Mouse (Mus musculus): ENCODE measurements around the gene Tha1. TPM values are rescaled to one million over a fixed set of nuclear protein-coding genes. Genes with fewer than 3 reads are reported as not detected.
"Not testable (repeated sequence)": the region's sequence is repeated elsewhere in the genome, so short reads cannot be mapped to it uniquely, and the experiment has no call there.

Tha1 gene
- polyA plus RNA-seq, 2 experiments from 2014 or later: 8.5 to 10.0 TPM

DNA sequence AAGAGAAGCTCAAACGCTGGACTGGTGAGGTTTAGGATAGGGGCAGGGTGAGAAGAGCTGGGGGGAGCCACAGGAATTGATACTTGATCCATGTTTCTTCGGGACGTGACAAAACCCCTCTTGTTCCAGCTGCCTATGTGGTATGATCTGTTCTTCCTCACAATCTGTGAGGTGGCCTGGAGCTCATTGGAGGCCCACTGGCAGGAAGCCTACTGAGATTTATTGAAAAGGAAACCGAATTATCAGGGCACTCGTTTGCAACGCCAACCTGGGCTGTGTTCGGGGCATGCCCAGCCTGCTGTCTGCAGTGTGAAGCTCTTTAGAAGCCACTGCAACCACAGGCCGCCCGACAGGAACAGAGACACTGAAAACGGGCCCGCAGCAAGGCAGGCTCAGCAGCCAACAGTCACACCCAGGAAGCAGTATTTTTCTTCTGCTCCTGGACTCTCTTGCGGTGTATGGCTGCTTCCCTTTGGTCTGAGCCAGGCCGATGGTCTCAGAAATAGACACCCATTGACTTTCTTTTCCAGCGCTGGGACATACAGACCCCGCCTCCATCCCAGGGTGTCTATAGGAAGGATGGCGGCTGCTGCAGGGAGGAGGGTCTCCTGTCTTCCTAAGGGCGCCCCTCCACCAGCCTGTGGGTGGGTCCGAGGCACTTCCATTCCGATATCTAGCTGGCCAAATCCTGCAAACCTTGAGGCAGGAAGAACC is 24.9 kb downstream of the Tha1 start:
- ATAC-seq: peak; percentile 77

DNA sequence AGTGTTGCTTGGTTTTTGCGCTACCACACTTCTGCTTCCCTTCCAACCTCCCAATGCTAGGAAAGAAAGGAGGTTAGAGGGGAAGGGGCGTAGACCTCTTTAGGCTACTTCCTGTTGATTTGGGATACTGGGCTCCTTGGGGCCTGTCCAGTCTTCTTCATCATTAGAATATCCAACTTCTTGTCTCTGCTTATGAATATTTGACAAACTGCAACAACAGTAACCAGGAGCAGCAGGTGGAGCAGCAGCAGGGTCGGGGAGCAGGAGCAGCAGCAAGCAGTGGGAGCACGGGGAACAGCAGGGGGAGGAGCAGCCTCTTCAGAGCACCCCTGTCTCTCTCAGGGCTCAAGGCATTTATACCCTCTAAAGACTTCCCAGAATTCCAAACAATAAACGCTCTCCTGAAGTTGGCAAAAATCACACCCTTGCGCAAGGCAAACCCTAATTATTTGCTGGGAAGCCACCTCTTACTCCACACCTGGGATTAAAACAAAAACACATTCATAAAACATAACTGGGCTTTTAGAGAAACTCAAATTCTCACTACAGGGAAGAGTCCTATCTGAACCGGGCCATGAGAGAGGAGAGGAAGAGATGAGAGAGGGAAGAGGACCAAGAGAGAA is 25.6 kb downstream of the Tha1 start:
- no peak for ATAC-seq

DNA sequence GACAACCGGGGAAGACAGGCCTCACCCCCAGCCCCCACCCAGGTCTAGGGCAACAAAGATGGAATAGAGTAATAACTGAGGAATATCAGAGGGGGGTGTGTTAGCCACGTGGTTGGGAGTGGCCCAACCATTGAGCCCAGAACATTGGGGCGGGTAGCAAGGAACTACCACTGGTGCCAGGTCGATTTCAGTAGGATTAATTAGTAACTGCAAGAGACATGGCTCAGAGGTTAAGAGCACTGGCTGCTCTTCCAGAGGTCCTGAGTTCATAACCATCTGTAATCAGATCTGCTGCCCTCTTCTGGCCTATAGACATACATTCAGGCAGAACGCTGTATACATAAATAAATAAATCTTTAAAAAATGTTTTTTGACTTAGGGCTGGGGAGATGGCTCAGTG is 26.6 kb downstream of the Tha1 start:
- no peak for ATAC-seq

DNA sequence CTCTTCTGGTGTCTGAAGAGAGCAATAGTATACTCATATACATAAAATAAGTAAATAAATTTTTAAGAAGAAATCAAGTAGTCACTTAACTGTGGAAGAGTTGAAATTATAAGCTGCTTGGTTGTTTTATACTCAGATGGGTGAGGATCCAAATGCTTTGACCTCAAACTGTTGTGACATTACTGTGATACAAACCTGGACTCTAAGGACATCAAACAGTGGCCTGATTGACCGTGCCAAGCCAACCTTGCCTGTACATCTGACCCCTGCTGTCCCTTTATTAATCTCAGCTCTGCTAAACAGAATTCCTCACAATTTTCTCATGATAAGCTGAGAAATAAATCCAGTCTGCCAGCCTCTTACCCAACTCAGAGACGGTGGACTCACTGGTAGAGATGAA is 27.6 kb downstream of the Tha1 start:
- ATAC-seq: no peak

- no peak for ATAC-seq
Measured at GRCm38 (mm10) chr11:117844997-117845396, 28.3 kb downstream of the Tha1 start.

- no peak for ATAC-seq
Measured at GRCm38 (mm10) chr11:117843434-117843833, 29.8 kb downstream of the Tha1 start.

- ATAC-seq: no peak
Measured at GRCm38 (mm10) chr11:117840910-117841309, 32.4 kb downstream of the Tha1 start.

DNA sequence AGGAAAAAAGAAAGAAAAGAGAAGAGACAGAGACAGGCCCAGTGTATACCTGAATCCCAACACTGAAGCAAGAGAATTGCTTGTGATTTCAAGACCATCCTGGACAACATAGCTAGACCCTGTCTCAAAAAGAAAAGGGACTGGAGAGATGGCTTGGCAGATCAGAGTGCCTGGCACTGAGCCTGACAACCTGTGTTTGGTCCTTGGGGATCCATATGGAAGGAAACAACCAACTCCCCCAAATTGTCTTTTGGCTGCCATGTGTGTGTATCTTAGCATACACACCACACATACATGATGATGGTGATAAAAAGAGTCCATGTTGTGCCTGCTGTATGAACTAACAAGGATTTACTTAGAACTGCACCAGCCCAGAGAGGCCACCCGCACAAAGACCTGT is 34.3 kb downstream of the Tha1 start:
- no peak for ATAC-seq

DNA sequence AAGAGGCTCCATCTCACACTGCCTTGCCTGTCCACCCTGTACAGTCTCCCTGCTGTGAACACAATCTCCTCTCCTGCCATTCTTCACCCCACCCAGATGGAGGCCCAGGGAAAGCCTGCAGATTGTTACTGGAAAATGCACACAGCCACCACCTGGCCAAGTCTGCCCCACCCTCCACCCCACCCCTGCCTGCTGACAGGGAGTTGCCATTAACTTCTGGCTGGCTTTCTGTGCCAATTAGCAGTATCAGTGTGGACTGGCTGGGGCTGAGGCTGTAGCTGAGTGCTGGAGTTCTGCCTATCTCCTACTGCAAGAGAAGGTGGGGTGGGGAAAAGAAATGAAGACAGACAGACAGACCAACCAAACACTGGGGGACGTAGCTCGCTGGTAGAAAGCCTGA is 34.7 kb downstream of the Tha1 start:
- no peak for ATAC-seq

DNA sequence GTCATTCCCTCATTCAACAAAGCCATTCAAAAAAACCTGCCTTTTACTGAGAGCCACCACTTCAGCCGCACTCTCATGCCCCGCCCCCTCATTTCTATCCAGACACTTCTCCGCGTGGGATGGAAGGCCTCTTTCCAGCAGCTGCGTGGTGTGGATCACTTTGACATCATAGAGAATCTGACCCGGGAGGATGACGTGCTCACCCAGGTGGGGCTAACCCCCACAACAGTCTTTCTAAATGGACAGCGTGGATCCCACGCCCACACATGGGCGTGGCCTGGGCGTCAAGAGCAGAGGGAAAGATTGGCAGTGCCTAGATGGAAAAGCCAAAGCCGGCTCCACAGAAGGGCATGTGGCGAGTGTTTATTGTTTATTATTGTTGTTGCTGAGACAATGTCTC is 37.0 kb downstream of the Tha1 start:
- no peak for ATAC-seq

DNA sequence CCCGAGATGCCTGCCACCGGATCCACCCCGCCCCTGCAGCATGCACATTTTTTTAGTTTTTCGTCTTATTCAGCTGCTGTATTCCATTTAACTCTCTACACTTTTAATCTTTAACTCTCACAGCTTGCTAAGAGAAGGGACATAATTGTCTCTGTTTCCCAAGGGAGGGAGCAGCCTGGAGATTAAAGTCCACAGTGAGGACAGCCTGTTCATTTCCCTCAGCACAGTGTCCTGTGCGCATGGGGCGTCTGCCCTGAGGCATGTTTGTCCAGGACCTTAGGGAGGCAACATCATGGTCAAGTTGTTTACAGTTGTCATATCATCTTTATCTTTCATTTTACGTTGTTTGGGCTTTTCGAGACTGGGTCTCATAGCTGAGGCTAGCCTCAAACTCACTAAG is 39.2 kb downstream of the Tha1 start:
- ATAC-seq: no peak

GRCm38 (mm10) chr11:117833509-117833908 is 39.8 kb downstream of the Tha1 start:
- ATAC-seq: not testable (repeated sequence)

DNA sequence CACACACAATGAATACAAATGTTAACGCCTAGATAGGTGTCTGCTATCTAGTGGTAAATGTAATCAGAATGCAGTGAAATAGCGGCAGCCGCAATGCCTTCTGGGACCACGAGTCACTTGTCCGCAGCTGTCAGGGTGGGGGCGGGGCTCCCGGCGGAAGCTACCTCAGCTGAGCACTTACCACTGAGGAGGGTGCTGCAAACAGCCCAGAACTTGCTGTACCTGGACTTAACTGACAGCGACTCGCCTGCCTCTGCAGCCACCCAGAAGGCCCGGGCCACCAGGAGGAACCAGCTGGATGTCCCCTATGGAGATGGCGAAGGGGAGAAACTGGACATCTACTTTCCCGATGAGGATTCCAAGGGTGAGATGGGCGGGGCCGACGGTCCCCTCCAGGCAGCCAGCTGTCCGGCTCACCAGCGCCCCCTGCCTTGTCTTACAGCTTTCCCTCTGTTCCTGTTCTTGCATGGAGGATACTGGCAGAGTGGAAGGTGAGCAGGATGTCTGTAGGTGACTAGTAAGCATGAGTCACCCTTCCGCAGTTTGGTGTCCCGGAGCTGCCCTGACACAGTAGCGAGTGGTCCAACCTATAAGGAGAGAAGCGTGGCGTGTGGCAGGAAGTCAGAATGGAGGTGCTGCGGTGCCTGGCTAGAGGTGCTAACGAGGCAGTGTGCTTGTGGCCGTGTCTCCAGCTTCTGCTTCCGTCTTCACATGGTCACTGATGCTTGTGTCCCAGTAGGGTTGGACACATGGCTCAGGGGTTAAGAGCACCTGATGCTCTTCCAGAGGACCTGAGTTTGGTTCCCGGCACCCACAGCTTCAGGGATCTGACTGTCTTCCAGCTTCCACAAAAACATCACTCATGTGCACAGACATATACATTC is 41.0 kb downstream of the Tha1 start:
- ATAC-seq: peak; percentile 88

DNA sequence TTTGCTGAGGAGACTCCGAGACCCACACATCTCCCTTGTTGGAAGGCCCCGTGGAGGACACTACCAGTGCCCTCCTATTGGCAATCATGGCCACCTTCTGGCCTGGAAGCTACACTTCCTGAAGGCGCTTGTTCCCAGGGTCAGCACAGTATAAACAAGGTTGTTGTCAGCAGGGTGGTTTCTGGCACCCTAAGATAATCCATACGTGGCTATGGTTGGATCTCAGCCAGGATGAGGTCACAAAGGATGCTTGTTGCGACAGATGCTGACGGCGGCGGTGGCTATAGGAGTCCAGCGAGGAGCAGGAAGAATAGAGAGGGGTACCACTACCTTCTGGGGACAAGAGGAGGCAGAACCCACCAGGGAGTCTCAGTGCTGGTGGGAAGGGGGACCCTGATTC is 42.9 kb downstream of the Tha1 start:
- ATAC-seq: no peak

- no peak for ATAC-seq
Measured at GRCm38 (mm10) chr11:117829671-117830215, 43.5 kb downstream of the Tha1 start.

DNA sequence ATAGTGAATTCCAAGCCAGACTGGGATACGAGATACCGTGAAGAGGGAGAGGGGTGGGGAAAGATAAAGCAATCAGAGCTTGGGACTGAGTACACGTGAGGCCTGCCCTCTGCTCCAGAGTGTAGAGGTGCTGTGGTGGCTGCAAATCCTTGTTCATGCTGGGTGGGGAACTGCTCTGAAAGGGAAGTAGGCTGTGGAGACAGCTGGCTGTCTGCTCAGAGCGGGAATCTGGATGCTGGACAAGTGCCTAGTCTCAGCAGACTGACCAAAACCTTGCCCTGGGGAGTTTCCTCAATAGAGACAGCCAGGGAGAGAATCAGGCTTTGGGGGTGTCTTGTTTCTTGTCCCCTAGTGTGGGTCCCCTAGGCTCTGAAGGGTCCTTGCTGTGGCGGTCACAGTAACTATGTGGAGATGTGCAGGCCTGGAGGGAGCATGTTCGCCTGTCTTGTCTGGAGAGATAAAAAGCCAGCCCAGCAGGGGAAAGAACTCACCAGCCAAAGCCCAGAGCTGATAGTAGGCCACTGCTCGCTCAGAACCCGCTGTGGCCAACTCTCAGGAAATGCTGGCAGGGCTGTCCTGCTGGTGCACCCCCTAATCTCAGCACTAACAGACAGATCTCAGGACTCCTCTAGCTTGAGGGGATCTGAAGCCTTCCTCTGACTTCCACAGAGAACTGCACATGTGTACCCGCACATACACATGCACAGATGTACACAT is 44.2 kb downstream of the Tha1 start:
- ATAC-seq: no peak

GRCm38 (mm10) chr11:117828149-117828887 is 45.0 kb downstream of the Tha1 start:
- peak; percentile 55 for ATAC-seq

DNA sequence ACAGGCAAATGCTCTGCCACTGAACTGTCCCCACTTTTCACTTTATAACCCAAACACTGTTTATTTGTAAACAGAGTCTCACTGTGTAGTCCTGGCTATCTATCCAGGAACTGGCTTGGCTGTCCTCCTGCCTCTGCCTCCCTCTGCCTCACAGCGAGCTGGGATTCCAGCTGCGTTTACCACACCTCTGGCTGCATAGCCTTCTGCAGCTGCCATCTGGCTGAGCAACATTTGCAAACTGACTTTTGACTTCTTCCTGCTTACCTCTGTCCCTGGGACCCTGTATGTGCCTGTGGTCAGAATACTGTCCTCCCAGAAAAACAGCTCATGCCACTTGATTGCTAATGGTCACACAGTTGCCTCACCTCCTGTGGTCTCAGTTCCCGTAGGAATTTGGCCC is 45.9 kb downstream of the Tha1 start:
- ATAC-seq: no peak

DNA sequence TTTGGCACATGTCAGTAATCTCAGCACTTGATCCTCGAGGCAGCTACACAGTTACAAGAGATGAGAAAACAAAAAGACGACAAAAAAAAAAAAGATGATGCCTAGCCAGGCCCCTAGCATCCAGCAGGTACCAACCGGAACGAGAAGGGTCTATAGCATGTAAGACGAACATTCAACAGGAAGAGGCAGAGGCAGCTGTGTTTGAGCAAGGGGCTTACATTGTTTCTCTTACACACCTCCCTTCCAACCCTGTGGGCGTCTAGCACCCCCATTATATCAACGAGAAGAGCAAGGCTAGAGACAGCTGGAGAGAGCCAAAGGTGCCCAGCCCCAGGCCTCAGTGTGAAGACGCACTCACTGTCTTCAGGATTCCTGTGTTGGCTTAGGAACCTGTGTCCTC is 46.4 kb downstream of the Tha1 start:
- no peak for ATAC-seq

DNA sequence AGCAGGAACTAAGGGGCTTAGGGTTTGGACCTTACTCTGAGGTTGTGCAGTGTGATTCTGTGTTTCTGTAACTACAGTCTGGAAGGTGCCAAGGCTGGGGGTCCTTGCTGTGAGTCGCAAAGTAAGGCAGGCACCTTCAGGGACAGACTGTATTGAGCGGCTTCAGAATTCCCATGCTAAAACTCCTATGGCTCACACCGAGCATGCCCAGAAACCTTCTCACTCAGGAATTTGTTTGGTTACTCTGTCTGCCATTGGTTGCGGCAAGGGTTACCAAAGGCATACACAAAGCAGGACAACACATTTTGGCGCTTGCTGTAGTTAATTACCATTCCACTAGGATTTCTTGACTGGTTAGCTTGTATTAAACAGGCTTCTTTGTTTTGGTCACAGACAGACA is 47.1 kb downstream of the Tha1 start:
- ATAC-seq: no peak

DNA sequence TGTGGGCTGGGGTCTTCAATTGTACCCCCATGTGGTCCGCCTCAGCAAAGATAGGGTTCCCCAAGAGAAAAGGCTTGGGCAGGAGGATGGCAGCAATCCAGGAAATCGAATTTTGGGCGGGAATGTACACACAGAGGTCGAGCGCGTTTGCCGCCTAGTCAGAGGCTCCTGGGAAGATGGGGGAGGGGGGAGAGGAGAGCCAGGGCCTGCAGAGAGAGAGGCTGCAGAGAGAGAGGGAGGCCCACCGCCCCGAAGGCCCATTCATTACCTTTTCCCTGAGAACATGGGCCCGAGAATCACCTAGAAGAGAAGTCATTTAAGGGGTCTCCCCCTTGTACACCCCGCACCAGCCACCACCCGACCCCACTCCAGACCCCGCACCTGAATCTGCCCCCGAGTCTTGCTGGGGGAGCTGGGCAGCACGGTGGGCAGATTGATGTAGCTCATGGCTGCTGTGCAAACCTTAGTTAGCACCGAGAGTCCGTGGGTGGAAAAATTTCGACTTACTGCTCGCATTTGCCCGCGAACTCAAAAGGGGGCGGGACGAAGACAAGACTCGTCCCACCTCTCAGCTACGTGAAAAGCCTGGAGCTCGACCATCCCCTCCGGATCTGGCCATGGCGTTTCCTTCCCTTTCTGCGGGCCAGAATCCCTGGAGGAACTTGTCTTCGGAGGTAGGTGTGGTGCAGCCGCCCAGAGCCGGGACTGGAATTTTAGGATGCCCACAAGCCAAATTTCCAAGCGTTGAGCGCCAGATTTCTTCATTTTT is 47.8 kb downstream of the Tha1 start, which contains the start of the genes Afmid and Tk1:
Gene Afmid, plus strand, starts transcription at position 592 of the 769 bp plus-strand sequence.
Gene Tk1, minus strand, starts transcription at position 760 of the 769 bp plus-strand sequence.
- peak; percentile 22 for ATAC-seq
